Mouse (Mus musculus) heart, adult 11 months (tissue): ENCODE data around the gene Ppp5c.

ENCODE experiments used
- DNase-seq: peaks from one replicate; pipeline ENCODE4 v3.0.0; 2022

Gene Ppp5c

DNA sequence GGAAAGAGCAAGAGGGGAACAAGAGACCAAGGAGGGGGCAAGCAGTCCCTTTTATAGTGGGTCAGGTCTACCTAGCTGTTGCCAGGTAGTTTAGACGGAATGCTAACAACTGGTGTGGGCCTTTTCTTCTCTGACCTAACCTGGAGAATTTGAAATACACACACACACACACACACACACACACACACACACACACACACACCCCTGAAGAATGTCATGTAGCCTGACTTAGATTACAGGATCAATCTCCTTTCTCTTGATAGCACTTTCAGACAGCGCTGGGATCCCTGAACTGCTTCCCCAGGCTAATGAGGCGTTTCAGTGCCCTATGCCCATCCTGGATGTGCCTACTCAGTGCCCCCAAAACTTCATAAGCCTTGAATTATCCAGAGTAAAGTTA lies 49.1 kb downstream of the Ppp5c start:
- DNase-seq: no peak

DNA sequence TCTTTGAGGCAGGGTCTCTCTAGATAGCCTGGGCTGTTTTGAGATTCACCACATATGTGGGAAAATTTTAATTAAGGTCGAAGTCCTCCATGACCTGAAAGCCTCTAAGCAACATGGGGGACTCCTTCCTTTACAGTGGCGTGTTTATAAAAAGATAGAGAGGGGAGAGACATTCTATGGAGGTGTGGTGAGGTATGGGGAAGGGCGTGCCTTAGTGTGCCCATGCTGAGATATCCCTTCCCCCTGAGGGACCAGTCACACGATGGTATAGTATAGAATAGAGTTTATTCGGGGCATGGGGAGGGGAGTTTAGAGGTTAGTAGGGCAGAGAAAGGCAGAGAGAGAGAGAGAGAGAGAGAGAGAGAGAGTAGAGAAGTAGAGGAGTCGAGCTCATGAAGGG lies 49.6 kb downstream of the Ppp5c start:
- no peak for DNase-seq

DNA sequence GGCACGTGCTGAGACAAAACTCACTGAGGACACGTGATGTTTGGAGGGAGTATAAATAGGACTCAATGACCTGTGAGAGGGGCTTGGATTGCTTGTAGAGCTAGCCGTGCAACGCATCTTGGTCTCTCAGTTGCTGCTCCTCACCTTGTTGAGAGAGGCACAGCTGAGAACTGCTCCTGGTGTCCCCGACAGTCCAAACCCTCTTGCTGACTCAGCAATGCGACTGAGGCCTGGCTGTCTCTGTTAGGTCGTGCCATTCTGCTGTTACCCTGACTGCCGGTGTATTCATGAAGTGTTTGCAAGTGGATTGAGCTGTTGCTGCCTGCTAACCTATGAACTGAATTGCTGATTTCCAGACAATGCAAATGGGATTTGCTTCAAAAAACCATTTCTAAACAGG lies 51.4 kb downstream of the Ppp5c start:
- DNase-seq: no peak

DNA sequence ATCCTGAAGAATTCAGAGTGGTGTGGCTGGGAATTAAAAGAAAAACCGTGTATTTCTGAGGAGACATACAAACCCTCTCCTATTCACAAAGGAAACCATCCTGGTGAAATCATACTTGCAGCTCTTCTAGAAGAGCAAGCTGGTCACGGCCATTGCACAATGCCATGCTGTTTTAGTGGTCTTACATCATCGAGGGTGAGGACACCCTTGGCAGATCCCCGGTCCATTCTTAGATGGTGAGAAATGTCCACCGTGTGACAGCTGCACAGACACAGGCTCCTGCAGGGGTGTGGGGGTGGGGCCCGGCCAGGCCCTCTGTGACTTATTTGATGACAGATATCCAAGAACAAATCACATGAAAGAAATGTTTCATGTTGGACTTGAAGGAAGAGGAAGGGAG lies 53.7 kb downstream of the Ppp5c start:
- DNase-seq: peak; percentile 98

DNA sequence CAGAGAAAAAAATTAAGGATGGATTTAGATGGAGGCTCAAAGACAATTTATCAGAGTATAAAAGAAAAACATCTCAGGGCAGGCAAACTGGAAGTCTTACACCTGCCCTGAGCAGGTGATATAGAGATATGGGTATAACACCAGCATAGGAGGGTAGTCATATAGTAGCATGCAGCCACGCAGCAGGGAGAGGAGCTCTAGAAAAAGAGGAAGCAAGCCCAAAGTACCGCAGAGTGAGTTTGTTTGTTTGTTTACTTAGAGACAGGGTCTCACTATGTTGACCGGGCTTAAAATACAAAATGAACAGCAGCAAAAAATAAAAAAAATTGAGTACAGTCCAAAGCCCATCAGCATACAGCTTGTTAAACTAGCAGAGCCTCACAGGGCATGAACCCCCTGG lies 56.6 kb downstream of the Ppp5c start:
- DNase-seq: no peak

DNA sequence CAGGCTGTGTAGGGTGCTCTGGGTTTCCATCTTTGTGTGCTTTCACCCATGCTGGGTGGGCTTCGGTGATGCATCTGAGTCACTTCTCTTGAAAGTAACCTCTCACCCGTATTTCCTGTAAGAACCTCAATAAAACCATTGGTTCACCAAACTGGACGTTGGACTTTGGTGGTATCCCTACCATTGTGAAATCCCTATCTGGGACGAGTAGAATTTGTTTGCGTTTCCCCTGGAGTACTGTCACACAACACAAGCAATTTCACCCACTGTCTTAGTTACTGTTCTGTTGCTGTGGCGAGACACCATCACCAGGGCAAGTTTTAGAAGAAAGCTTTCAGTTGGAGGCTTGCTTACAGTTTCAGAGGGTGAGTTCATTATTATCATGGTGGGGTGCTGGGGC lies 59.3 kb downstream of the Ppp5c start:
- no peak for DNase-seq

DNA sequence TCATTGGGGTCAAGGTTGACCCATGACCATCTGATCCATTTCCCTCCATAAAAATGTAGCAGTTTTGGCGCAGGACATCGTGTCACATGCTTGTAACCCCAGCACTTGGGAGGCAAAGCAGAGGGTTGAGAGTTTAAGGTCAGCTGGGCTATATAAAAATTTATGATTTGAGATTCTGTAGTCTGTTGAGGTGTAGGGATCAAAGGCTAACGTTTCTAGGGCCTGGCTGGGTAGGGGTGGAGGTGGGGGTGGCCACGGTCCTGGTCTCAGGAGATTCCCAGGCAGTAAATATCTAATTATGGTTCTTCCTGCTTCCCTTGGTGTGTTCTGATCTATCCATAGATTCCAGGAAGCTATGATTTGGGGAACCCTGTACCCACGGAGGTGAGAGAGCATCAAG lies 66.0 kb downstream of the Ppp5c start:
- no peak for DNase-seq

DNA sequence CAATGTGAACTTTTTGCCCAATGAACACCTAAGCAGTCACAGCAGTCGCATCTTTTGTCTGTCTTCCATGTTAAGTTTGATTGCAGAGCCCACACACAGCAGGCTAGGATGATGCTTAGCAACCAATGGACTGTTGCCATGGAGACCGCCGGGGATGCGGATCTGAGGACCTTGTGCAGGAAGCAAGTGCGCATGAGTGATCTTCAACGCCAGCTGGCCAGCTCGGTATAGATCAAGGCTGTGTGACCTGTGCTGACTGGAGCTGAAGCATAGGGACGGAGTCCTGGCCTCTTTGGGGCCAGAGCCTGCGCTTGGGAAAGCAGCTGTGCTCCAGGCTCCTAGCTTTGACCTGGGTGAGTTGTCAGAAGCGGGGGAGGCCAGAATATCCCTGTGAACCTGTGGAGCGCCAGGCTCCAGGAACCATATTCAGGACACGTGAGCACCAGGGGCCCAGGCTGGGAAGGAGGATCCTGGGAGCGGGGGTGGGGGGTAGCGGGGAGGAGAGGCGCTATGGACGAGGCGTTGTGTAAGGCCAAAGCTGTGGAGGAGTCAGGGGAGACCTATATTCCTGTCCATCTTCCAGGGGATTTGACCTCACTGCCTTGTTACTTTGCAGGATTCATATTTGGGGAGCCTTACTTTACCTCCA lies 68.1 kb downstream of the Ppp5c start, which contains the start of gene Pnmal1:
Gene Pnmal1 (plus strand): TSS at position 141 of the 649 bp plus-strand sequence.
- no peak for DNase-seq

DNA sequence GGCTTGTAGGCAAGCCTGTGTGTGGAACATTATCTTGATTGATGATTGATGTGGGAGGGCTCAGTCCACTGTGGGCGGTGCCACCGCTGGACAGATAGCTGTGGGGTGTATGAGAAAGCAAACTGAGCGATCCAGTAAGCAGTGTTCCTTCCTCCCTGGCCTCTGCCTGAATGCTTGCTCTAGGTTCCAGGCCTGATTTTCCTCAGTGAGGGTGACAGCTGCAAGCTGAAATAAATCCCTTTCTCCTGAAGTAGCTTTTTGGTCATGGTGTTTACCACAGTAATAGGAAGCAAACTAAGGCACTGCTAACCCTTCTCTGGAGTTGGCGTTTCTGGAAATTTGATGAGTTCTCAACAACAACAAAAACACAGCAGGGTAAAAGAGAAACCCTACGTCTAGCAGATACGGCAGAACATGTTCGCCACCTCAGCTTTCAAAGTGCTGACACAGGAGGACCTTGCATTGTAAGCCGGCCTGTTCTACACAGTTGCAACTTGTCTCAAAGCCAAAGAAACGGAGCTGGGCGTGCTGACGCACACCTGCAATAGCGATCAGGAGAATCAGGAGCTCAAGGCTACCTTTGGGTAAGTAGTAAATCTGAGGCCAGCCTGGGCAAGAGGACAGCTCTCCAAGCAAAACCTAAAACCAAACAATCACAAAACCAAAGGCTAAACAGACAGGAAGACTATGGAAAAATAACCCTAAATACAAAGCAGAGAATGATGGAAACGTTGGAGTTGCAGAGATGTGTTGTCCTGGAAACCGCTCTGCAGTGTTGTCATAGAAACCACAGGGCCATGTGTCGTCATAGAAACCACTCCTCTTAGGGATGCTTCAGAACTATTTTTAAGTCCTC lies 71.1 kb downstream of the Ppp5c start:
- DNase-seq: no peak

DNA sequence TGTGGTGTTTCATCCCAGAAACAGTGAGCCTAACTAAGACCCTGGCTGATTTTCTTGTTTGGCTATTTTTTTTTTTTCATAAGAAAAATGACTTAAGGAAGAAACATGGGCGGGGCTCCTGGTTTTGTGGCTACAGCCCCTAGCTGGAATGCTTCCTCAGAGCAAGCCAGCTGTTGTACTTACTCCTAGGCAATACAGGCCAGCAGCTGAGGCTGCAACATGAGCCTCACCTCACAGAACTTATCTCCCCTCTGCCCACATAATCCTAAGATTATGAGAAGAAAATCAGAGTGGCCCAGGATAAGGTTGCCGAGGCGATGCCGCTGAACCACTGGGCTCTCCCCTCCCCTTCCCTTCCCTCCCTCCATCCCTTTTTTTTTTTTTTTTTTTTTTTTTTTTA lies 72.0 kb downstream of the Ppp5c start:
- no peak for DNase-seq
